Mouse (Mus musculus) frontal cortex, postnatal 25 days (tissue): Measurements from ENCODE around the gene Mmaa.
A peak's percentile ranks its signal among the peaks of the same experiment; 100 is the strongest.

ENCODE experiments used
- DNase-seq, 2 experiments: peaks; one replicate each; pipeline ENCODE4 v3.0.0; 2022; ENCODE audit warnings: low spot score in 2 of 2

Gene Mmaa

DNA sequence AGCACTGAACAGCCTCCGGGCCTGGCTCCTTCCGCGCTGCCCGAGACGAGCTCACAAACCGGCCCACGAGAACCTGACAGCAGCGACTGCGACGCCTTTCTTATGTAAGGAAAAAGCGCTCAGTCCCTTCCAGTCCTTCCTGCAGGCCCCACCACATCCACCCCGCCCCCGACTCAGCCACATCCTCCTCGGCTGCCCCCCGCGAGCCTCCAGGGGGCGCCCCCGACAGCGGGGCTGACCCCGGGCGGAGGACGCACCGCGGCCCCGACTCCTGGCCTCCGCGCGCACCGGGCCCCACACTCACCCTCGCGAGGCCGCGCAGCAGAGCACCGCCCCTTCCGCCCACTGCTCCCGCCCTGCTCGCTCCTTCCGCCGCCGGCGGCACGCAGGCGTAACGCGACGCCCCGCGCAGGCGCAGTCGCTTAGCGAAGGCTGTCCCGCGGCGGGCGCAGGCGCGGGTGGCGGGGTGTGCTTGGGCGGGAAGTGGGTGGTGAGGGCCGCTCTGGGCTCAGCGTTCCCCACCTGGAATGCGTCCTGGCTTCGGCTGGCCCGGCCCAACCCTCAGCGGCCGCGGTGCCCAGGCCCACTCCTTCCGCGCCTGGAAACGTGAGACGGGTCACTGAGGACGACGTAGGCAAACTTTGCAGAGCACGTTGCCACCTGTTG lies at the start of gene Mmaa:
Mmaa (minus strand) TSS at position 328 of the 666 bp plus-strand sequence.
- peak; percentile 88 to 90 for DNase-seq

DNA sequence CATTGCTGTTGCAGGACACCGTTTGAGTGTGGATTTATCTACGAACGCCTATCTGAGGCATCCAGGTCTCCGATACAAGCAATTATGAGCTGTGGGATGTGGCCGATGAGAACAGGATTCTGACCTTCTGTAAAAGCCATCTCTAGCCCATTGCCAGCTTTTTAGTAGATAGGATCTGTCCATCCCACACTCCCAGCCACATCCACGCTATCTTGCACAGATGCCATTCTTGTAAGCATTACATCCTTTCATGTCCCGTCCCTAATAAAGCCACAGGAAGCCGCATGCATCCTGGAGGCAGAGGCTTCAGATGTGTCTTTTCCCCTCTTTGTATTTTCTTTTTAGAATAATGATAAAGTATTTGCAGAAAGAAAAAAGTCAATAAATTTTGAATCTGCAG lies 46.5 kb upstream of the Mmaa start:
- no peak for DNase-seq

DNA sequence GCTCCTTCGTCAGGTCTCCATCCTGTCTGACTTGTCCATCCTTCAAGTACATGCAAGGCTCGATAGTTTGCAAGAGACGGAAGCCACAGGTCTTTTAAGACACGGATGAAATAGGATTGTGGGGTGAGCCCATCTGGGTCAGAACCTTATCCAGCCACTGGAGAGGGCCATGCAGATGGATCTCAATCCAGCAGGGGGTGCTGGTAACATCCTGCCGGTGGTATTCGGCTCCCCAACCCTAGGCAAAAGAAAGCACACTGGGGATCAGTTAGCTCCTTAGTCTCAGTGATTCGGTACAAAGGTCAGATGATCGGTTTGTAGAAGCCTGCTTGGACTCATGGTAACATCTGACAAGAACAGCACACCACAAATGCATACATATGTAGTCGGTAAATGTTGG lies 44.8 kb upstream of the Mmaa start:
- no peak for DNase-seq

DNA sequence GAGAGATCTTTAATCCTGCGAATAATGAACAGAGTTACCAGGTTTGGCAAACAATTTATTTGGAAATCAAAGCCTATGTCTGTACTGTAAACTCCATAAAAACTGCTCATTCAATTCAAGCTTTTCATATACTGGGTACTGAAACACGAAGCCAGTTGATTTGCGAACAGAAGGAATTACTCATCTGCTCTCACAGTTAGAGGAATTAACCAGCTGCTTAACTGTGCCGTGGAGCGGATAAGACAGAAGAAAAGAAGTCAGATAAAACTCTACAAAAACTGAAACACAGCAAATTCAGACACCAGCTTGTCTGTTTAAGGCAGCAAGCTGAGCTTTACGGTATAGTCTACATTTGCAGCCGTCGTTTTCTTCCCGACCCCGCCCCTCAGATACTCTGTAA lies 43.9 kb upstream of the Mmaa start:
- DNase-seq = no peak

DNA sequence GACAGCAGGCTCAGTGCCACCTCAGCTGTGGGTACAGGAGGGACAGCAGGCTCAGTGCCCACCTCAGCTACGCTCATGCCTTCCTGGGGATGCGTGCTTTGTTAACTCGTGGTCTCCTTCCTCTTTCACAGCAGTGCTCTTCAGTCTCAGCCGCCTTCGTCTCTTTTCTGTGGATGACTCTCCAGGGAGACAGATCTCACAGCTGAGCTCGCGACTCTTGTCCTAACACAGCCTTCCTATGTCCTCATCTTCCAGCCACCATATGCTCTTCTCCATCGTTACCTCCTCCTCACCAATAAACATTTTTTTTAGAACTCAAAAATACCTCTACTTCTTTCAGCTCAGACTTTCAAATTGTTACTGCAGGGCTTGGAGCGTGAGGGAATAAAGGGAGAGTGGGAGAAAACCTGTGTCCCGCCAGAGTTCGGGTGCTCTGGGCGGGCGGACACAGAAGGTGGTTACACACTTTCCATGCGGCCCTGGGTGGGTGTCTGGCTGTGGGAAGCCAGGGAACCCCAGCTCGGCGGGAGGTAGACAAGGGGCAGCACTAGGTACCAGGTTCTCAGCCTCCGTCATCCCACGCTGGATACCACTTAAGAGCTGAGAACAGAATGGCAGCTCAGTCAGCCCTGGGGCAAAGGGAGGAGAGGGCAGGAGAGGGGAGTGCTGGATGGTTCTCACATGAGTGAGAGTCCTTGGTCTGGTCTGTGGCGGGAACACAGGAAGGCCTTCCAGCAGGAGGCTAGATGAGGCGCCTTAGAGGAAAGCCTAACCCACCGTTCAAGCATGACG lies 37.6 kb upstream of the Mmaa start:
- no peak for DNase-seq

DNA sequence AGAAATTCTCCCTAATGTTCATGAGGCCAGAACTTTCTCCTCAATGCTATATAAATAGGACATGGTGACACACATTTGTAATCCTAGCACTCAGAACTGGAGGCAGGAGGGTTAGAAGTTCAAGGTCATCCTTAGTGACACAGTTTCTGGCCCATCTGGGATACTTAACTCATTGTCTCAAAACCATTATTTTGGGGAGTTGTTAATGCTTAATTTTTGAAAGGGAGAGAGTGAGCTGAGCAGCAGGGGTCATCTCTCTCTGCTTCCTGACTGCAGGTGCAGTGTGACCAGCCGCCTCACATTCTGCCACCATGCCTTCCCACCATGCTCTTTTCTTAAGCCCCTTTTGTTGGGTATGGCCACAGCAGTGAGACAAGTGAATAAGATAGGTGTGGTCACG lies 36.8 kb upstream of the Mmaa start:
- no peak for DNase-seq

DNA sequence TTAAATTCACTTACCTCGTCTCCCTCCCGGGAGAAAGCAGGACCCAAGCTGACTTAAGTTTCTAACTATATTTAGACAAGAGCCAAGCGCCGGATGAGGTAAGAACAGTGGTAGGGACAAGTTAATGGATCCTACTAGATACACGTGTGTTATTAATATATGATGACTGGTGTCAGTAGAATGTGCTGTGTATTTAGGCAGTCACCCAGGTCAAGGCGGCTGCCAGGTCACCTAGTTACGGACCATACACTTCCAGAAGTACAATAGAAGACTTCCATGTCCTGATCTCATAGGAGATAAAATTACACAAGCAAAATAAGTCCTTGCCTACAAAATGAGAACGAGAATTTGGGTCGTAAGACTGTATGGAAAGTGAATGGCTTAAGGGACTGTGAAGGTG lies 36.3 kb upstream of the Mmaa start:
- no peak for DNase-seq

DNA sequence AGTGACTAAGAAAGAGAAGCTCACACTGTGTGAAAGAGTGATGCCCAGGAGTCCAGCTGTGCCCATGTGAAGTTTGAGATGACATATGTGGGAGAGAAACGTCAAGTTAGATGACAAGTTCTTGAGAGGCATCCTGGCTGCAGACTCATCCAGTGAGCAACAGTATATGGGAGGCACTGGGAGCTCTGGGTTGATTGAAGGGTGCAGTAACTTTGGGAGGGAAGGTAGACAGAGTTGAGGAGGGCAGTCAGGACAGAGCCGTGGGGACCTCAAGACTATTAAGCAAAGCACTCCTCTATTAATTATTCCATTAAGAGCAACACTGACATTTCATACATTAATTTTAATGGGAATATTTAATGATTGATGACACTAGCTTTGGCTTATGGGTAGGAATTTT lies 35.0 kb upstream of the Mmaa start:
- no peak for DNase-seq

DNA sequence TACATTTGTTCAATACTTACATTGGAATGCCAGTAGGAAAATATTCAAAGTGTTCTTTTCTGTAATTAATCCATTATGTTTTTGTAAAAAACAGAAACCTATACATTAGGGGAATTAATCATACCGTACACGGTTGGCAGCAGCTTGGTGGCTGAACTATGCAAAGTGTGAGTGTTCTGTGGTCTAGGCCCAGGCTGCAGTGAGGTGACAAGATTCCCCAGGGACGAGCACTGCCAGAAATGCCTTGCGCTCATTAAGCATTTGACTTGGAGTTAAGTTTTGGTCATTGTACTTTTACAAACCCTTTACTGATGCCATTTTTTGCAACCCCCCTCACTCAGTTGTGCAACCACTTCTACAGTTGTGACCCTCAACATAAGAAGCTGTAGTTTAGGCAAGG lies 34.4 kb upstream of the Mmaa start:
- no peak for DNase-seq

DNA sequence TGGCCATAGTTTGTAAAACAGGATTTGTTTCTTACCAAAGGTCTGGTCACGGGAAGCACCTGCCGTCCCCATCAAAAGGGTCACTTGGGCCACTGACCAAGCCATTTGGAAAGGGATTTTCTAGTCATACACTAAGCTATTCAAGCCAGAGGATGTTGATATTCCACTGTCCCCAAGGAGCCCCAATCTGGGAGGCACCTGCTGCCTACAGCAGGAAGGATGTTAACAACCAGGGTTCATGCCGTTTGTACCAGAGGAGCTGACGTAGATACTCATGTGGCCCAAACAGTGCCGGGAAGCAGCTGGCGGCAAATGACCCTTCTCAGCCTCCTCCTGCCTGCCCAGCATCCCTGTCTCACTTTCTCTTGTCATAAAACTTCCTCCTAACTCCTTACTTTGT lies 30.8 kb upstream of the Mmaa start:
- no peak for DNase-seq

DNA sequence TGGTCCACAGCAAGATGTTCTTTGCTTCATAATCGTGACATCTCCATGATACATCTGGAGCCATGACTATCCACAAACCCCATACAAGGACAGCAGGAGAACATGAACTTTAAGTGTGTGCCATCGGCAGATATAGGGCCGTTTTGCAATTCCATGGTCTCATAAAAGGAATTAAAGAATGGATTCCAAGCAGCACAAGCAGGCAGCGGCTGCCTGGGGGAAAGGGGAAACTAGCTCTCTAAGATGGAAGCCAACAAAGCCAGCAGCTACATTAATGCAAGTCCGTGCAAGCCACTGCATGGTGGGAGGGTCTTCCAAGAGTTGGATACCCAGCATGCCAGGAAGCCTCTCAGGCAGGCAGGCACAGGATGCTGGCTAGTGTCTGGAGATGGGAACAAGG lies 30.2 kb upstream of the Mmaa start:
- DNase-seq = no peak

DNA sequence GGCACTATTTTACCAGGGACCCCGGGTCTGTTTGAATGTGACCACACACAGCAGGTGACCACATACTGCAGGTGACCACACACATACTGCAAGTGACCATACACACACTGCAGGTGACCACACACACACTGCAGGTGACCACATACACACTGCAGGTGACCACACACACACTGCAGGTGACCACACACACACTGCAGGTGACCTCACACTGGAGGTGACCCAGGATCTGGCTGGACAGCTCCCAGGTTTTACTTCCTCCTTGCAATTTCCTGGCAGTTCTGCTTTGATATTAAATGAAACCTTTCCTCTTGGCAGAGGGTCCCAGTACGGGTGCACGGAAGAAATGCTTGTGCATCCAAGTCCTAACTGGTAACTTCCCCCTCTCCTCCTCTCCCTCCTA lies 29.3 kb upstream of the Mmaa start:
- no peak for DNase-seq

DNA sequence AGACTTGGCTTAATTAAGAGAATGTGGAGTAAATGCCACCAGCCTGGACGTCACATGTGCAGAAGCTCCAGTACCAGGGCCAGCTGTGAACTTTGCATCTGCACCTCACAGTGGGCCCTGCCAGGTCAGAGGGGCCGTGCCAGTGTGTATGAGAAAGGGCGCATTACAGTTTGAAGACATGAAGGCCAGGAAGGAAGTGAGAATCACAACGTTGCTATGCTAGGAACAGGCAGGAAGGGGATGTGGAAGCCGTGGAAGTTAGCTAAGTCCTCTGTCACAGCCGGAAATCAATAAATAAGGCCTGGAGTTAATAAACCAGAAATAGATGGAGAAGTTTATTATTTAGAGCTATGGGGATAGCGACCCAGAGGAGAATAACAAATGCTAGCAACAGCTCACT lies 28.4 kb upstream of the Mmaa start:
- no peak for DNase-seq

DNA sequence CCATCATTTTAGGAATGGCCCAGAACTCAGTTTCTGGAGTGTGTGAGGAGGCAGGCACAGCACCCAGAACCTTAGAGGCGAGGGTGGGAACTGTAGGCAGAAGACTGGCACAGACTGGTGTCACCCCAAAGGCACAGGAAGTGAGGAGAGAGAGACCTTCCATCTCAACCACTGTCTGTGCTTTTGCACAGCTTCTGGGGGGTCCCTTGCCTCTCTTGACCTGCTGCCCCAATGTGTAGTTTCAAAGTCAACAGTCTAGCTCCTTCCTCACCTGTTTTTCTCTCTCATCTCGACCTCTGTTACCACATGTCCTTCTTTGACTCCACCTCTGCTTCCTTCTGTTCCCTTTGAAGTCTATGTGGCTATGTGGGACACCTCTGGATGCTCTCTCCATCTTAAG lies 16.1 kb upstream of the Mmaa start:
- no peak for DNase-seq

DNA sequence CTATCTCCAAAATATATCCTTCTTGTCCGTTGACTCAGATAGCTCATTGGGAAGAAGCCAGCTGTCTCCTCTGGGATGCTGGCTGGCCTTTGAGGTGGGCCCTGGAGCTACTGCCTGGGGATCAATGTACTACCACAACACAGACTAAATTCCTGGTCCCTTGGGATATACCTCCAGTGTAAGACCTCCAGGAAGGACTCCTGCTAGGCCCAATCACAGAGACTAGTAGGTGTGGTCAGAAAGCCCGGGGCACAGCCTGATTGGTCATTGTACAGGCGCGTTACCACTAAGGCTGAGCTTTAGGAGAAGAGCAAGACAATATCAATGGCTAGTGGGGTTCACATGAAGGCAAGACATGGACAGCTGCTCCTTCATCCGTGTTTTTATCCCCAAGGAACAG lies 11.2 kb upstream of the Mmaa start:
- DNase-seq = no peak

DNA sequence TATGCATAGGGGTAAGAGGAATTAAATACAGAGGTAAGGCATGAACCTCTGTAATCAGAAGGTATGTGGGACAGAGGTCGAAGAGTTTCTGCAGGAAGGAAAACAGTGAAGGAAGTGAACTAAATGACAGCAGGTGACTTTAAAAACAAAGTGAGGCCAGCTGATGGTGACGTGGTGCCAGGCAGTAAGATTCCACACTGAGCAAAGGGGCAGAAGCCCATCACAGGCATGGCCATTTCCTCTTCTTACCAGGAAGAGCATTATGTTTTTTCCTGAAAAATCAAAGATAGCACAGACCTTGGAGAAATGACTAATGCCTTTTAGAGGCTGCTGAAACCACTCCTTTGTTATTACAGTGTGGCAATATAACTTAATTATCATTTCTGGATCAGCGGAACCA lies 6.8 kb upstream of the Mmaa start:
- no peak for DNase-seq

DNA sequence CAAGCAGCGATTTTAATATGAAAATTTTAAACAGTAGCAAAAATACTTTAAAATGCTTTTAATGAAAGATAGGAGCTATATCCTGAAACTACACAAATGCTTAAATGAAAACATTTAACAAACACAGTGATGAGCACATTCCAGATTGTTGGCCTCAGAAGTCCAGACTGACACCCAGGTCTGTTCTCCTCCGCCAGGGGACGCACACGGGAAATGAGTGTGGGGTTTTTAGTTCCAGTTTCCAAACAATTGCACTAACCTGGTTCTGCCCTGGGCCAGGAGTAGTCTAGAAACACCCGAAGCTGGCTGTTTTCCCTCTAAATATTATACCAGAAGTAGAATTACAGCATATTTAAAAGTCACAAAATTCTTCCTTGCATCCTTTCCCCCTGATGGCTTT lies 5.0 kb upstream of the Mmaa start:
- DNase-seq = no peak

DNA sequence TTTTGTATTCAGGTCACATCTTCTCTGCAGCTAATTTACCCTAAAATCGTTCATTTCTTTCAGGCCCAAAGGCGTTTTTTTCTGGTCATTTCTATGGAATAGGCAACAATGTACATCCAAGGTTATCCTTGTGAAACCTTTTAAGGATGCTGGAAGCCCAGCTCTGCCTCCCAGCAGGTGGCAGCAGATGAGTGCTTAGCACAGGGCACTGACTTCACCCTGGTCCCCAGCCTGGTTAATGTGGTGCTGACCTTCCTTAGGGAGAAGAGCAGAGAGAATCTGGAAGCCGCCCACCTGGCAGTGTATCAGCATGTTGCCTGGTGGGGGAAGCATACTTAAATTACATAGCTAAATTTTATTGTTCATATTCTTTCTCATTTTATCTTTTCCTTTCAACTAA lies 3.0 kb upstream of the Mmaa start:
- DNase-seq = peak; percentile 52 to 66

DNA sequence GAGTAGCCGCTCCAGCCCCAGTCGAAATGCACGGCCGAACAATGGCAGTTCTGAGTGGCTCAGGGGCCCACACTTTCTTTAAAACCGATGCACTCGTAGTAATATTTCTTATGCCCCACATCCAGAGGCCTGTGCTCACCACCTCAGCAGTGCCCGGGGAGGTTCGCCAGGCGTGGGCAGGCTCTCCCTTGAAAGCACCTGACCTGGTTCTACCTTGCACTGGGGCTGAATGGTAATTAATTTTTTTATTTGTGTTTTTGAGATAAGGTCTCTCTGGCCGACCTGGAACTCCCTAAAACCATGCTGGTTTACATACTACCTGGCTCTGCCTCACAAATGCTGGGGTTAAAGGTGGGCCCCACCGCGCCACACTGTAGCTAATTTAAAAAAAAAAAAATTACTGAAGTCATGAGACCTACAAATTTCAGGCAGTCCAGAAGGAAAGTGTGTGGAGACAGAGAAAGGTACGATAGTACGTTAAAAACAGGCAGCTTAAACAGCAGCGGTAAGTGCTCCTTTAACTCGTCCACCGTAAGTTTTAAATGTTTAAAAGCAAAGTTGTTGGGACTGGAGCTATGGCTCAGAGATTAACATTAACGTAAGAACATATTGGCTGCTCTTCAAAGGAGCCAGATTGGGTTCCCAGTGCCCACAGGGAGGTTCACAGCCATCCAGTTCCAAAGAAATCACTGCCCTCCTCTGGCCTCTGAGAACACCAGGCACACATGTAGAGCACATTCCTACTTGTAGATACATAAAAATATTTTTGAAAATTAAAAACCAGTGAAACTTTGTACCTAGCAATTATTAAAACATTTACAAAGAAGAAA lies 754 bp upstream of the Mmaa start:
- no peak for DNase-seq

DNA sequence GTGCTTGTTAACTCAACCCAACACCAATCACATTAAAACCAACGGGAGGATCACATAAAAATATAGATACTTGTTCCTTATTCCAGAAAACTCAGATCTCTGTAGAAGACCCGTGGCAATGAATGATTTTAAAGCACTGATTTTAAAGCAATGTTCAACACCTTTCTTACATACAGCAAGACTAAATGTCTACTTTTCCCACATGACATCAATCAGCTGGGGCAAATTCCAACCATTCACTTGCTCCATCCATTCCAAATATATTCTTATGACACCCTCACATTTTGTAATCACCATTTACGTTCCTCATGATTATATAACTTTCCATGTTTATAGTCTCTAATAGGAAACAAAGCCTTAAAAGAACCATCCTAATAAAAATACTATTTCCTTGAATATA lies 896 bp downstream of the Mmaa start:
- DNase-seq = no peak

DNA sequence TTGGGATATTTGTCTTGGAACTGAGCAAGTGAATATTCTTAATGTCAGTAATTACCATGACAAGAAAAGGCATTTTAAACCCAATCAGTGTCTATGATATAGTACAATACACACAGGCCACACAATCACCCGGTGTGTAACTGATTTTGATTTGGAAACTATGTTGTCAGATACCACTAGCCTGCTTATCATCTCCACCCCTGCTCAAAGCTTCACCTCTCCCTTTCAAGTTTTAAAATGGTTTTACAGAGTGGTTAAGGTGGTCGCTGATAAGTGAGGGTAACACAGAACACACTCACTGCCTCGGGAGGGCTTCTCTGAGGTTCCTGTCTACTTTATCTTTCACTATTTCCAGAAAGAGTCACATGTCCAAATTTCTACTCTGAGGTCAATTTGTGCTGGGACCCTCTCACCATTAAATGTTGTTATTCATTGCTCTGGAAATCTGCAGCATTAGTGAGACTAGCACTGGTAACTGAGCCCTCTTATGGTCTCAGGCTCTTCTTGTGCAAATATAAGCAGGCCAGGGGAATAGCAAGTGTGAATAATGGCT lies 1.9 kb downstream of the Mmaa start:
- no peak for DNase-seq

DNA sequence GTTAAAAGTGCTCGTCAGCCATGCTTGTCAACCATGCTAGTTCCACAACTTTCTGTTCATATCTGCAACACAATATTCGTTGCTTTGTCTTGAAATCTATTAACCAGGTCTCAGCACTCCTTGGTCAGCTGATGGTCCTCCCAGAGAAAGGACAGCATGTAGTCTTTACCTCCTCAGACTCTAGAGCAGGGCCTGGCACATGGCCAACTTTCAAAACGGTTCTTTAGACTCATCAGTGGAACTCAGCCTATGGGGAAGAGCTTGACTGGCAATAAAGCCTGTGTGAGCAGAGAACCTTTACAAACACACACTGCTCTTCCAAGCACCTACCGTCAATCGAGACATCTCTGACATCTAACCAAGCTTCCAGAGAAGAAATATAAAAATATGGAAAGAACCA lies 5.1 kb downstream of the Mmaa start:
- no peak for DNase-seq

DNA sequence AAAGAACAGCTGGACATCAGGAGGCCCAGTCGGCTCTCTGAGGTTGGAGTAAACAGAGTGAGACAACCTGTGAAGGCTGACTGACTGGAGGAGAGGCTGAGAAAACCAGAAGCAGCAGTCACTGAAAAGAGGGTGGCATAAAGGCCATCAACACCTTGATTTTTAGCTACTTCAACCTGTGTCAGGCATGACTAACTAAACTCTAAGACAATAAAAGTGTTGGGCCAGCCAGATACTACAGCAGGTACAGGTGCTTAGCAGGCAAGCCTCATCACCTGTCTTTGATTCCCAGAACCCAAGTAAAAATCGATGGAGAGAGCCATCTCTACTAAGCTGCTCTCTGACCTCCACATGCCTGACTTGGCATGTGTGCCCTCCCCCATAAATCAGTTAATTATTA lies 6.1 kb downstream of the Mmaa start:
- DNase-seq = no peak
